Mouse (Mus musculus) activated CD4-positive, CD25-positive, alpha-beta regulatory T cell, adult 4 months (primary cell): ENCODE measurements around the gene Gm28372. TPM values are rescaled to one million over a fixed set of nuclear protein-coding genes. Genes with fewer than 3 reads are reported as not detected.

Source experiments
- ATAC-seq: one replicate; pipeline ENCODE4 v1.8.0; 2017
- polyA plus RNA-seq, 2 experiments: library from polyadenylated mRNA; unstranded; fragments of 100-300 nt; shearing (Covaris generic); gene quantifications; one replicate each; pipeline ENCODE4 v1.2.1; 2017

Gene Gm28372
- polyA plus RNA-seq, 2 experiments from 2014 or later: not detected

DNA sequence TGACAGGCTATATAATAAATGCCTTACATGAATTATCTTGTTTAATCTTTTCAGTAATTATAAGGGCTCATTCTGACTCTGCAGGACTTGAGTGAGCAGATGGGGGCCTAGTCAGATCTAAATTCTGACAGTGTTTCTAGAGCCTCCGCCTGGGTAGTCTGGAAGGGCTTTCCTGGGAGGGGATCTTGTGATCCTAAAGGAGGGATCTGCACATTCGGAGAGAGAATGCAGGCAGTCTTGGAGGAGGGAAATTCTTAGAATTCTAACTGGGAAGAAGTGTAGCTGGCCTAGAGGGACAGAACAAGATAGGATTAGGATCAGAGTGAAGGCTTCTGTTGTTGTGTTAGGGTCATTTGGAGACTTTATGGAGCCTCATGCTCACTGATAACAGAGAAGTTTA is 47.2 kb downstream of the Gm28372 start:
- no peak for ATAC-seq

DNA sequence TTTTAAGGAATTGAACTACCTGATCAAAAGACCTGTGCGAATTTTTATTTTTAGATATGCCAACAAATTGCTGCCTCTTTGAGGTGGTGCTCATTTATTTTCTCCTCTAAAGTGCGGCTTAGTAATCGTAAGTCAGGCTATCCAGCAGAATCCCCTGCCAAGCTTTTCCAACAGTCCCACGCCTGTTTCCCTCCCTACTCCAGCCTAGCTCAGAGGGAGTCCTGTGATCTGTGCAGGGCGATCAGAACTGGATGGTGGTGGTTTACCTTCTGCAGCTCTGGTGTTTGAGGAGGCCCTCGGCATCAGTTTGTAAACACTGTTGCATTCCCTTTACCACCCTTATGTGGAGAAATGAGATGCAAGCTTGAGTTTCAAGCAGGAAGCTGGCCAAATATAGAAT is 48.4 kb downstream of the Gm28372 start:
- ATAC-seq: no peak

GRCm38 (mm10) chr2:130454748-130455370 is 49.8 kb downstream of the Gm28372 start:
- ATAC-seq: no peak

Other genes starting within 250 kb of the Gm28372 start
- gene Snrpb, start 225.8 kb upstream of the Gm28372 start, polyA plus RNA-seq: 100 to 1,000 TPM; 354 to 438 TPM
- gene Tmc2, start 210.0 kb upstream of the Gm28372 start, polyA plus RNA-seq: under 1 TPM in 1 of 2 experiments, not detected in 1; 0.12 TPM
- 100 to 1,000 TPM; 293 to 306 TPM for gene Nop56, start 130.8 kb upstream of the Gm28372 start, polyA plus RNA-seq
- 100 to 1,000 TPM; 132 to 167 TPM for gene Idh3b, start 120.7 kb upstream of the Gm28372 start, polyA plus RNA-seq
- gene Ebf4, start 110.1 kb upstream of the Gm28372 start, polyA plus RNA-seq: not detected
- gene Cpxm1, start 7.7 kb upstream of the Gm28372 start, polyA plus RNA-seq: 1 to 10 TPM in 1 of 2 experiments, under 1 TPM in 1; 0.24 to 1.2 TPM
- not detected for gene 1700020A23Rik, start within 50 bp of the Gm28372 start, polyA plus RNA-seq
- gene Tmem239, start 1.2 kb downstream of the Gm28372 start, polyA plus RNA-seq: not detected
- 100 to 1,000 TPM; 132 to 174 TPM for gene Vps16, start 19.1 kb downstream of the Gm28372 start, polyA plus RNA-seq
- gene Pced1a, start 19.5 kb downstream of the Gm28372 start, polyA plus RNA-seq: 10 to 100 TPM; 11.6 to 18.4 TPM
- 10 to 100 TPM; 58.1 to 69.6 TPM for gene Ptpra, start 45.0 kb downstream of the Gm28372 start, polyA plus RNA-seq
- 10 to 100 TPM; 25.4 to 31.1 TPM for gene Mrps26, start 158.5 kb downstream of the Gm28372 start, polyA plus RNA-seq
- not detected for gene Oxt, start 170.9 kb downstream of the Gm28372 start, polyA plus RNA-seq
- not detected for gene Avp, start 177.3 kb downstream of the Gm28372 start, polyA plus RNA-seq
- gene Fastkd5, start 224.8 kb downstream of the Gm28372 start, polyA plus RNA-seq: 10 to 100 TPM in 1 of 2 experiments, 1 to 10 TPM in 1; 9.0 to 11.0 TPM
- gene Ubox5, start 224.8 kb downstream of the Gm28372 start, polyA plus RNA-seq: 1 to 10 TPM; 8.4 to 9.0 TPM
- under 1 TPM in 1 of 2 experiments, not detected in 1; 0.15 TPM for gene Lzts3, start 237.6 kb downstream of the Gm28372 start, polyA plus RNA-seq